Mouse (Mus musculus) limb, embryonic 12.5 days (tissue): ENCODE data around the gene Nr1h5. TPM values are rescaled to one million over a fixed set of nuclear protein-coding genes. Genes with fewer than 3 reads are reported as not detected.

Experiments
- polyA plus RNA-seq: library from polyadenylated mRNA; unstranded; fragments of >200 nt; fragmentation: Nextera tagmentation; extraction: Ambion mirVana; gene quantifications from 2 replicates; pipeline ENCODE4 v1.2.1, GENCODE M21; 2016

Gene Nr1h5
- polyA plus RNA-seq, 1 experiment from 2014 or later: 0.06 TPM

Other genes starting within 250 kb of the Nr1h5 start
- 5.4 and 5.6 TPM in 2 replicates for gene Tspan2, start 229.6 kb downstream of the Nr1h5 start, polyA plus RNA-seq
- 0.09 TPM in 1 of 2 replicates, not detected in the other for gene Tshb, start 181.4 kb downstream of the Nr1h5 start, polyA plus RNA-seq
- not detected in 2 replicates for gene Sycp1, start 28.0 kb downstream of the Nr1h5 start, polyA plus RNA-seq
- 48.2 and 50.0 TPM in 2 replicates for gene Sike1, start 31.6 kb upstream of the Nr1h5 start, polyA plus RNA-seq
- 456 and 468 TPM in 2 replicates for gene Csde1, start 56.3 kb upstream of the Nr1h5 start, polyA plus RNA-seq
- gene Nras, start 94.2 kb upstream of the Nr1h5 start, polyA plus RNA-seq: 82.9 and 85.5 TPM in 2 replicates
- gene Ampd1, start 109.9 kb upstream of the Nr1h5 start, polyA plus RNA-seq: 0.20 and 0.35 TPM in 2 replicates
- 7.2 and 7.8 TPM in 2 replicates for gene Dennd2c, start 138.5 kb upstream of the Nr1h5 start, polyA plus RNA-seq
- 249 and 261 TPM in 2 replicates for gene Bcas2, start 207.5 kb upstream of the Nr1h5 start, polyA plus RNA-seq